Mouse (Mus musculus): ENCODE measurements around the gene Zfp169.
"Not testable (repeated sequence)": the region's sequence is repeated elsewhere in the genome, so short reads cannot be mapped to it uniquely, and the experiment has no call there.

Zfp169 gene

GRCm38 (mm10) chr13:48533441-48533840 lies 20.2 kb upstream of the Zfp169 start:
- Histone ChIP-seq H3K27me3 (ENCODE audit: control insufficient read depth, insufficient read depth, low read length, poor library complexity, severe bottlenecking) (no peaks in the 10 kb centered on the region), H3K36me3 (ENCODE audit: control insufficient read depth, insufficient read depth, low read length, poor library complexity, severe bottlenecking) (peaks cover 4% of the 10 kb centered on the region; the same call in 1 of the 2 replicates)
- no peak for DNase-seq (ENCODE audit: low read depth, low spot score)

- Histone ChIP-seq H3K36me3 (ENCODE audit: control insufficient read depth, insufficient read depth, low read length, poor library complexity, severe bottlenecking) (no peaks in the 10 kb centered on the region), H3K27me3 (ENCODE audit: control insufficient read depth, insufficient read depth, low read length, poor library complexity, severe bottlenecking) (no peaks in the 10 kb centered on the region)
- no peak for DNase-seq (ENCODE audit: low read depth, low spot score)
Observed at GRCm38 (mm10) chr13:48531448-48531847, 18.2 kb upstream of the Zfp169 start.

GRCm38 (mm10) chr13:48530685-48531084 lies 17.4 kb upstream of the Zfp169 start:
- Histone ChIP-seq H3K27me3 (ENCODE audit: control insufficient read depth, insufficient read depth, low read length, poor library complexity, severe bottlenecking) (no peaks in the 10 kb centered on the region), H3K36me3 (ENCODE audit: control insufficient read depth, insufficient read depth, low read length, poor library complexity, severe bottlenecking) (no peaks in the 10 kb centered on the region)
- DNase-seq (ENCODE audit: low read depth, low spot score): no peak

- DNase-seq (ENCODE audit: low read depth, low spot score): no peak
- Histone ChIP-seq H3K36me3 (ENCODE audit: control insufficient read depth, insufficient read depth, low read length, poor library complexity, severe bottlenecking) (no peaks in the 10 kb centered on the region), H3K27me3 (ENCODE audit: control insufficient read depth, insufficient read depth, low read length, poor library complexity, severe bottlenecking) (no peaks in the 10 kb centered on the region)
Observed at GRCm38 (mm10) chr13:48529028-48529427, 15.8 kb upstream of the Zfp169 start.

GRCm38 (mm10) chr13:48528123-48528871 lies 15.0 kb upstream of the Zfp169 start:
- H3K36me3 ChIP-seq (ENCODE audit: control insufficient read depth, insufficient read depth, low read length, poor library complexity, severe bottlenecking): no peaks in the 10 kb centered on the region
- no peaks in the 10 kb centered on the region for H3K27me3 ChIP-seq (ENCODE audit: control insufficient read depth, insufficient read depth, low read length, poor library complexity, severe bottlenecking)
- peak; percentile 88 for DNase-seq (ENCODE audit: low read depth, low spot score)

- DNase-seq (ENCODE audit: low read depth, low spot score): peak; percentile 33
- Histone ChIP-seq H3K27me3 (ENCODE audit: control insufficient read depth, insufficient read depth, low read length, poor library complexity, severe bottlenecking) (no peaks in the 10 kb centered on the region), H3K36me3 (ENCODE audit: control insufficient read depth, insufficient read depth, low read length, poor library complexity, severe bottlenecking) (no peaks in the 10 kb centered on the region)
Observed at GRCm38 (mm10) chr13:48525745-48526144, 12.5 kb upstream of the Zfp169 start.

- not testable (repeated sequence) for H3K27me3 ChIP-seq (ENCODE audit: control insufficient read depth, insufficient read depth, low read length, poor library complexity, severe bottlenecking); H3K36me3 ChIP-seq (ENCODE audit: control insufficient read depth, insufficient read depth, low read length, poor library complexity, severe bottlenecking); DNase-seq (ENCODE audit: low read depth, low spot score)
Observed at GRCm38 (mm10) chr13:48519122-48519521, 5.9 kb upstream of the Zfp169 start.

- no peaks in the 10 kb centered on the region for H3K27me3 ChIP-seq (ENCODE audit: control insufficient read depth, insufficient read depth, low read length, poor library complexity, severe bottlenecking)
- DNase-seq (ENCODE audit: low read depth, low spot score): peak; percentile 61
Observed at GRCm38 (mm10) chr13:48515861-48516260, 2.6 kb upstream of the Zfp169 start.

GRCm38 (mm10) chr13:48508661-48509060 lies 4.6 kb downstream of the Zfp169 start:
- DNase-seq (ENCODE audit: low read depth, low spot score): no peak
- no peaks in the 10 kb centered on the region for H3K27me3 ChIP-seq (ENCODE audit: control insufficient read depth, insufficient read depth, low read length, poor library complexity, severe bottlenecking)
- H3K36me3 ChIP-seq (ENCODE audit: control insufficient read depth, insufficient read depth, low read length, poor library complexity, severe bottlenecking): peaks cover 17% of the 10 kb centered on the region

More at GRCm38 (mm10) chr13:48515861-48516260, 2.6 kb upstream of the Zfp169 start:
- no peaks in the 10 kb centered on the region for H3K36me3 ChIP-seq (ENCODE audit: control insufficient read depth, insufficient read depth, low read length, poor library complexity, severe bottlenecking)

GRCm38 (mm10) chr13:48502422-48502821 lies 10.8 kb downstream of the Zfp169 start:
- Histone ChIP-seq H3K27me3 (ENCODE audit: control insufficient read depth, insufficient read depth, low read length, poor library complexity, severe bottlenecking) (no peaks in the 10 kb centered on the region), H3K36me3 (ENCODE audit: control insufficient read depth, insufficient read depth, low read length, poor library complexity, severe bottlenecking) (peaks cover 17% of the 10 kb centered on the region)
- DNase-seq (ENCODE audit: low read depth, low spot score): no peak

- Histone ChIP-seq H3K27me3 (ENCODE audit: control insufficient read depth, insufficient read depth, low read length, poor library complexity, severe bottlenecking) (no peaks in the 10 kb centered on the region), H3K36me3 (ENCODE audit: control insufficient read depth, insufficient read depth, low read length, poor library complexity, severe bottlenecking) (peaks cover 6% of the 10 kb centered on the region; the same call in 1 of the 2 replicates)
- no peak for DNase-seq (ENCODE audit: low read depth, low spot score)
Observed at GRCm38 (mm10) chr13:48498676-48499075, 14.6 kb downstream of the Zfp169 start.

GRCm38 (mm10) chr13:48497693-48498221 lies 15.5 kb downstream of the Zfp169 start:
- DNase-seq (ENCODE audit: low read depth, low spot score): peak; percentile 59
- Histone ChIP-seq H3K27me3 (ENCODE audit: control insufficient read depth, insufficient read depth, low read length, poor library complexity, severe bottlenecking) (no peaks in the 10 kb centered on the region), H3K36me3 (ENCODE audit: control insufficient read depth, insufficient read depth, low read length, poor library complexity, severe bottlenecking) (peaks cover 6% of the 10 kb centered on the region; the same call in 1 of the 2 replicates)

GRCm38 (mm10) chr13:48493183-48493582 lies 20.1 kb downstream of the Zfp169 start:
- peaks cover 13% of the 10 kb centered on the region for H3K36me3 ChIP-seq (ENCODE audit: control insufficient read depth, insufficient read depth, low read length, poor library complexity, severe bottlenecking)
- no peak for DNase-seq (ENCODE audit: low read depth, low spot score)
- no peaks in the 10 kb centered on the region for H3K27me3 ChIP-seq (ENCODE audit: control insufficient read depth, insufficient read depth, low read length, poor library complexity, severe bottlenecking)

GRCm38 (mm10) chr13:48490396-48491182 lies 22.7 kb downstream of the Zfp169 start:
- no peak for DNase-seq (ENCODE audit: low read depth, low spot score)
- H3K36me3 ChIP-seq (ENCODE audit: control insufficient read depth, insufficient read depth, low read length, poor library complexity, severe bottlenecking): peaks cover 7% of the 10 kb centered on the region
- H3K27me3 ChIP-seq (ENCODE audit: control insufficient read depth, insufficient read depth, low read length, poor library complexity, severe bottlenecking): no peaks in the 10 kb centered on the region

- no peaks in the 10 kb centered on the region for H3K27me3 ChIP-seq (ENCODE audit: control insufficient read depth, insufficient read depth, low read length, poor library complexity, severe bottlenecking)
- no peaks in the 10 kb centered on the region; the same call in 1 of the 2 replicates for H3K36me3 ChIP-seq (ENCODE audit: control insufficient read depth, insufficient read depth, low read length, poor library complexity, severe bottlenecking)
- no peak for DNase-seq (ENCODE audit: low read depth, low spot score)
Observed at GRCm38 (mm10) chr13:48483606-48484005, 29.6 kb downstream of the Zfp169 start.

Measured in splenic B cell, adult 2 months (primary cell).